Mouse (Mus musculus): ENCODE measurements at regions not wholly inside any gene's neighbourhood (a gene's known extent, or its start where the extent isn't known, plus 50 kb on each side); places are given as distances from the start of the nearest gene placed in this dataset.

- TF ChIP-seq CTCF (IDR thresholded peaks at IDR 0.05; ENCODE audit: control insufficient read depth, insufficient read depth, low read length) (no peak), POLR2A (IDR thresholded peaks at IDR 0.05; ENCODE audit: borderline replicate concordance, control insufficient read depth, low read depth, low read length) (no peak)
Measured at GRCm38 (mm10) chr4:9033106-9033642, 794.3 kb upstream of the Car8 start.
